Mouse (Mus musculus): Measurements from ENCODE around the gene Strn3. TPM values are rescaled to one million over a fixed set of nuclear protein-coding genes. Genes with fewer than 3 reads are reported as not detected.

Gene Strn3
- total and polyA plus RNA-seq, 3 experiments: 22.1 to 47.9 (median 27.7) TPM

DNA sequence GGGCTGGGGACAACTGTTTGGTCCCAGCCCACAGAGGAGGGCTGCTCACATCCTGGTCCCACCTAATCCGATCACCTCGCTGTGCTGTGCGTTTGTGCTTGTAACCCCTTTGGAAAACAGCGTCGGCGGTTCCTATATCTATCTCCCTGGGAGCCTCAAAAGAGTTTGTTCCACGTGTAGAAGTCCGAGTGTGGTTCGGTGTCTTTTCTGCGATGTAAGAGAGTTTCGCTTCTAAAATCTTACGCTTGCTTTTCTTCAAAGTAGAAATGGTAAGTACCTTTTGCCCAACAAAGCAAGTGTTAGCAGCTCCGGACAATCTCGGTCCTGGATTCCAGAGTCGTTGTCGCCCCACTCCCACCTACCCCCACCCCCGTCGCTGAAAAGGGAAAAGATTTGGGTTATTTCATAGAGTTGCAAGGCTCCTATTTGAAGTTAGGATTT is 97.6 kb downstream of the Strn3 start:
- Histone ChIP-seq H3K4me3 (replicated peaks in 1 of 3; ENCODE audit: low read depth in 2 of 3, low read length in 2 of 3, poor library complexity in 1 of 3) (no peak overlapping the region), H3K36me3 (replicated peaks in 1 of 2; ENCODE audit: control insufficient read depth in 1 of 2, insufficient read depth in 1 of 2, low read length in 1 of 2) (no peaks in the 10 kb centered on the region), H3K79me2 (replicated peaks; ENCODE audit: control insufficient read depth, extremely low read depth, insufficient read depth, poor library complexity, severe bottlenecking) (no peaks in the 10 kb centered on the region), H3K27ac (ENCODE audit: insufficient read depth, low read depth) (no peak overlapping the region), H3K27me3 (replicated peaks) (no peaks in the 10 kb centered on the region), H3K9ac (ENCODE audit: insufficient read depth, low read depth) (no peak overlapping the region), H3K9me3 (replicated peaks; ENCODE audit: low read length) (peaks cover 7% of the 10 kb centered on the region), H3K4me2 (ENCODE audit: insufficient read depth, low read depth, poor library complexity, severe bottlenecking) (no peak overlapping the region), H3K4me1 (ENCODE audit: control insufficient read depth in 1 of 2, insufficient read depth in 2 of 2) (no peaks in the 10 kb centered on the region)
- dilution Hi-C loops (cut with MboI; ENCODE audit: extremely low pct_ligation_motif_present, extremely low pct_unique_long_range_greater_than_20kb, low sequenced_read_pairs): no loop called here
- in situ Hi-C loops (cut with MboI; ENCODE audit: low pct_ligation_motif_present, low pct_unique_long_range_greater_than_20kb, low sequenced_read_pairs): no loop called here
- DNase-seq (ENCODE audit: extremely low read depth): no peak
- no peak for TF ChIP-seq ZC3H11A (IDR thresholded peaks at IDR 0.05; ENCODE audit: low read depth, low read length)
- no peak for TF ChIP-seq KAT2A (IDR thresholded peaks at IDR 0.05; ENCODE audit: insufficient replicate concordance, low read length)
- TF ChIP-seq TBP (conservative IDR thresholded peaks at IDR 0.05; ENCODE audit: low read depth, low read length): no peak
- no peak for TF ChIP-seq POLR2AphosphoS2 (IDR thresholded peaks at IDR 0.05; ENCODE audit: low read depth, low read length)
- TF ChIP-seq HCFC1 (IDR thresholded peaks at IDR 0.05; ENCODE audit: low read depth, low read length): no peak
- TF ChIP-seq GABPA (IDR thresholded peaks at IDR 0.05; ENCODE audit: insufficient replicate concordance, low read depth, low read length): no peak
- no peak for TF ChIP-seq ZNF384 (IDR thresholded peaks at IDR 0.05; ENCODE audit: low read depth, low read length)
- no peak for TF ChIP-seq BHLHE40 (IDR thresholded peaks at IDR 0.05; ENCODE audit: low read depth, low read length)
- TF ChIP-seq PAX5 (IDR thresholded peaks at IDR 0.05; ENCODE audit: low read length): no peak
- no peak for TF ChIP-seq ETS1 (conservative IDR thresholded peaks at IDR 0.05; ENCODE audit: low read depth, low read length)
- no peak for TF ChIP-seq CHD2 (IDR thresholded peaks at IDR 0.05; ENCODE audit: low read length)
- TF ChIP-seq JUND (conservative IDR thresholded peaks at IDR 0.05; ENCODE audit: low read depth, low read length): no peak
- TF ChIP-seq EP300 (IDR thresholded peaks at IDR 0.05; ENCODE audit: low read length): no peak

DNA sequence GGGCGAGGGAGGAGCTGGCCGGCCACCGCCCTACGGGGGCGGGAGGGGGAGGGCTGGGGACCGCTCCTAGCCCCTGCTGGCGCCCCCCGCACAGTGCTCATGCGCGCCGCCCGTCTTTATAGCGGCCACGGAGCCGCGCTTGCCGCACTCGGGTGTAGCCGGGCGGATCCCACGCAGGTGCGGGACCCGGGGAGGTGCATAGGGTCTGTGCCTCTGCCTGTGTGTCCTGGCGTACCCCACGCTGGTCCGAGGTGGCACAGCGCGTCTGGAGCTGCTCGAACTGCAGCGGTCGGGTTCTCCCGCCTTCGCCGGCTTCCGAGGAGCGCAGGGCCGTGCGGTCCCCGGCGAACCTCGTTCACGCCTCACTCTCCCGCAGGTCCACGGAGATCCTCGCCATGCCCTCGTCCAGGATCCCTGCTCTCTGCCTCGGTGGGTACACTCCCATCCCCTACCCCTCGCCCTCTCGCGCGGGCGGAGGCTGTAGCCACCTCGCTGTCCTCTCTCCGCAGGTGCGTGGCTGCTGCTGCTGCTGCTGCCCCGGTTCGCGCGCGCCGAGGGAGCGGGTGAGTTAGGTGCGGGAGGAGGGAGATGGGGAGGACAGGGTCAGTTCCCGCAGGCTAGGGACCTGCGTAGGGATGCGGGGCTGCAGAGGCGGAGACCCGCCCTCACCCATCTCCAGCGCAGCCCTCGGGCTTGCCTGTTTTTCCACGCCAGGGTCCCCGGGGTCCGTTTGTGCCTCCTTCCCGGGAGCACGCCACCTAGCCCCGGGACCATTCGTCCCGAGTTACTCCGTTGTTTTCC is 98.3 kb downstream of the Strn3 start, which contains the start of gene Coch:
TSS of gene Coch (plus strand) at position 113 of the 801 bp plus-strand sequence.
- Histone ChIP-seq H3K9ac (ENCODE audit: insufficient read depth, low read depth) (no peak within 1 kb of the TSS), H3K4me3 (replicated peaks in 1 of 3; ENCODE audit: low read depth in 2 of 3, low read length in 2 of 3, poor library complexity in 1 of 3) (no peak within 1 kb of the TSS), H3K79me2 (replicated peaks; ENCODE audit: control insufficient read depth, extremely low read depth, insufficient read depth, poor library complexity, severe bottlenecking) (no peaks in the 10 kb centered on the region), H3K4me1 (ENCODE audit: control insufficient read depth in 1 of 2, insufficient read depth in 2 of 2) (no peaks in the 10 kb centered on the region), H3K4me2 (ENCODE audit: insufficient read depth, low read depth, poor library complexity, severe bottlenecking) (no peak within 1 kb of the TSS), H3K9me3 (replicated peaks; ENCODE audit: low read length) (peaks cover 7% of the 10 kb centered on the region), H3K27ac (ENCODE audit: insufficient read depth, low read depth) (no peak within 1 kb of the TSS), H3K36me3 (replicated peaks in 1 of 2; ENCODE audit: control insufficient read depth in 1 of 2, insufficient read depth in 1 of 2, low read length in 1 of 2) (no peaks in the 10 kb centered on the region), H3K27me3 (replicated peaks) (no peaks in the 10 kb centered on the region)
- in situ Hi-C loops (cut with MboI; ENCODE audit: low pct_ligation_motif_present, low pct_unique_long_range_greater_than_20kb, low sequenced_read_pairs): no loop called here
- TF ChIP-seq CHD2 (IDR thresholded peaks at IDR 0.05; ENCODE audit: low read length): no peak
- no peak for TF ChIP-seq EP300 (IDR thresholded peaks at IDR 0.05; ENCODE audit: low read length)
- no peak for TF ChIP-seq MEF2A (IDR thresholded peaks at IDR 0.05; ENCODE audit: borderline replicate concordance, low read depth, low read length)
- TF ChIP-seq GABPA (IDR thresholded peaks at IDR 0.05; ENCODE audit: insufficient replicate concordance, low read depth, low read length): no peak
- no peak for TF ChIP-seq USF2 (conservative IDR thresholded peaks at IDR 0.05; ENCODE audit: low read depth, low read length)
- TF ChIP-seq UBTF (IDR thresholded peaks at IDR 0.05; ENCODE audit: low read depth, low read length): no peak
- no peak for TF ChIP-seq NRF1 (IDR thresholded peaks at IDR 0.05; ENCODE audit: low read depth, low read length)
- TF ChIP-seq TCF12 (IDR thresholded peaks at IDR 0.05; ENCODE audit: low read depth, low read length): no peak
- TF ChIP-seq MAX (IDR thresholded peaks at IDR 0.05; ENCODE audit: low read length): no peak
- TF ChIP-seq MYC (IDR thresholded peaks at IDR 0.05; ENCODE audit: low read depth, low read length): no peak
- TF ChIP-seq MAZ (IDR thresholded peaks at IDR 0.05; ENCODE audit: low read depth, low read length): no peak
- TF ChIP-seq JUN (IDR thresholded peaks at IDR 0.05; ENCODE audit: insufficient read depth, low read depth, low read length): no peak
- TF ChIP-seq E2F4 (IDR thresholded peaks at IDR 0.05; ENCODE audit: insufficient replicate concordance, low read depth, low read length): no peak
- no peak for TF ChIP-seq RAD21 (IDR thresholded peaks at IDR 0.05; ENCODE audit: low read depth, low read length)
- no peak for TF ChIP-seq ELF1 (IDR thresholded peaks at IDR 0.05; ENCODE audit: low read depth, low read length)
- no peak for TF ChIP-seq ETS1 (conservative IDR thresholded peaks at IDR 0.05; ENCODE audit: low read depth, low read length)
- no peak for DNase-seq (ENCODE audit: extremely low read depth)
- dilution Hi-C loops (cut with MboI; ENCODE audit: extremely low pct_ligation_motif_present, extremely low pct_unique_long_range_greater_than_20kb, low sequenced_read_pairs): no loop called here

Data from CH12.LX (cell line).